Mouse (Mus musculus): ENCODE measurements around the gene 1300017J02Rik. TPM values are rescaled to one million over a fixed set of nuclear protein-coding genes. Genes with fewer than 3 reads are reported as not detected.
A peak's percentile ranks its signal among the peaks of the same experiment; 100 is the strongest.
"Not testable (repeated sequence)": the region's sequence is repeated elsewhere in the genome, so short reads cannot be mapped to it uniquely, and the experiment has no call there.

The 1300017J02Rik gene
- 10 to 100 TPM in 1 of 2 experiments, 1 to 10 TPM in 1; 3.6 to 18.5 TPM for total RNA-seq (2021)
- long read RNA-seq, experiment 1, transcript 1300017J02Rik-201 (17 exons, 2,284 nt), result major isoform, 9 of 10 reads
- long read RNA-seq, experiment 1, partial matches to known transcripts, result 1 of 10 reads
- long read RNA-seq, experiment 1, other reads (novel, unspliced or antisense), result 0 of 10 reads
- long read RNA-seq, experiment 2, partial matches to known transcripts, result 0 of 1 reads
- long read RNA-seq, experiment 2, other reads (novel, unspliced or antisense), result 0 of 1 reads

- DNase-seq (ENCODE audit: low spot score in 2 of 2), result peak; percentile 79 to 81
Measured at GRCm38 (mm10) chr9:103304927-103305326, at the start of gene 1300017J02Rik, which contains the start of gene Topbp1. TSS of gene 1300017J02Rik (minus strand) at chr9:103305082. TSS of gene Topbp1 (plus strand) at chr9:103305215.

- not testable (repeated sequence) for DNase-seq (ENCODE audit: low spot score in 2 of 2)
Measured at GRCm38 (mm10) chr9:103353500-103354260, 48.8 kb upstream of the 1300017J02Rik start.

- DNase-seq (ENCODE audit: low spot score in 2 of 2), result no peak
Measured at GRCm38 (mm10) chr9:103348791-103349190, 43.9 kb upstream of the 1300017J02Rik start.

- DNase-seq (ENCODE audit: low spot score in 2 of 2), result no peak
Measured at GRCm38 (mm10) chr9:103347996-103348490, 43.2 kb upstream of the 1300017J02Rik start.

GRCm38 (mm10) chr9:103347045-103347444, 42.2 kb upstream of the 1300017J02Rik start:
- no peak for DNase-seq (ENCODE audit: low spot score in 2 of 2)

- DNase-seq (ENCODE audit: low spot score in 2 of 2), result no peak
Measured at GRCm38 (mm10) chr9:103336912-103337311, 32.0 kb upstream of the 1300017J02Rik start.

- DNase-seq (ENCODE audit: low spot score in 2 of 2), result no peak
Measured at GRCm38 (mm10) chr9:103332663-103333062, 27.8 kb upstream of the 1300017J02Rik start.

GRCm38 (mm10) chr9:103326449-103326848, 21.6 kb upstream of the 1300017J02Rik start:
- DNase-seq (ENCODE audit: low spot score in 2 of 2), result no peak

- DNase-seq (ENCODE audit: low spot score in 2 of 2), result no peak
Measured at GRCm38 (mm10) chr9:103324678-103325077, 19.8 kb upstream of the 1300017J02Rik start.

- DNase-seq (ENCODE audit: low spot score in 2 of 2), result no peak
Measured at GRCm38 (mm10) chr9:103309832-103310231, 5.0 kb upstream of the 1300017J02Rik start.

GRCm38 (mm10) chr9:103305332-103306041, 605 bp upstream of the 1300017J02Rik start:
- no peak for DNase-seq (ENCODE audit: low spot score in 2 of 2)

GRCm38 (mm10) chr9:103302666-103303065, 2.2 kb downstream of the 1300017J02Rik start:
- DNase-seq (ENCODE audit: low spot score in 2 of 2), result peak in 1 of 2 experiments; percentile 40

GRCm38 (mm10) chr9:103302239-103302638, 2.6 kb downstream of the 1300017J02Rik start:
- DNase-seq (ENCODE audit: low spot score in 2 of 2), result no peak

GRCm38 (mm10) chr9:103301086-103301485, 3.8 kb downstream of the 1300017J02Rik start:
- no peak for DNase-seq (ENCODE audit: low spot score in 2 of 2)

GRCm38 (mm10) chr9:103294507-103294906, 10.4 kb downstream of the 1300017J02Rik start:
- DNase-seq (ENCODE audit: low spot score in 2 of 2), result no peak

GRCm38 (mm10) chr9:103288489-103289180, 16.2 kb downstream of the 1300017J02Rik start:
- no peak for DNase-seq (ENCODE audit: low spot score in 2 of 2)

- no peak for DNase-seq (ENCODE audit: low spot score in 2 of 2)
Measured at GRCm38 (mm10) chr9:103287840-103288488, 16.9 kb downstream of the 1300017J02Rik start.

- DNase-seq (ENCODE audit: low spot score in 2 of 2), result no peak
Measured at GRCm38 (mm10) chr9:103286901-103287422, 17.9 kb downstream of the 1300017J02Rik start.

GRCm38 (mm10) chr9:103286396-103286795, 18.5 kb downstream of the 1300017J02Rik start:
- no peak for DNase-seq (ENCODE audit: low spot score in 2 of 2)

- no peak for DNase-seq (ENCODE audit: low spot score in 2 of 2)
Measured at GRCm38 (mm10) chr9:103276876-103277275, 28.0 kb downstream of the 1300017J02Rik start.

All from adrenal gland, postnatal 4 days (tissue).